Mouse (Mus musculus) cerebral cortex, adult 2 months (tissue): ENCODE measurements around the gene Fer.

Experiments used
- WGBS: fragments of 180-500 bp; shearing (Covaris S2); methylation state at CpG from one replicate; pipeline ENCODE4 v1.1.7; 2018; 5-methylcytosine and 5-hydroxymethylcytosine counted together

Fer gene

GRCm38 (mm10) chr17:63863012-63863630, at the start of gene Fer:
Fer (plus strand) TSS chr17:63863062.
- 2% methylated on average over 41 of the region's 41 CpGs for WGBS

GRCm38 (mm10) chr17:63813552-63813951, 49.3 kb upstream of the Fer start:
- 82% methylated on average over 6 of the region's 6 CpGs for WGBS

- 84% methylated on average over 10 of the region's 10 CpGs for WGBS
These were observed 44.3 kb upstream of the Fer start for GRCm38 (mm10) chr17:63818444-63819027.

GRCm38 (mm10) chr17:63824141-63824540, 38.7 kb upstream of the Fer start:
- WGBS: 94% methylated on average over 4 of the region's 4 CpGs

GRCm38 (mm10) chr17:63826196-63826595, 36.7 kb upstream of the Fer start:
- 90% methylated on average over 8 of the region's 8 CpGs for WGBS

- 93% methylated on average over 7 of the region's 7 CpGs for WGBS
These were observed 36.1 kb upstream of the Fer start for GRCm38 (mm10) chr17:63826767-63827166.

GRCm38 (mm10) chr17:63828561-63829332, 34.1 kb upstream of the Fer start:
- 62% methylated on average over 5 of the region's 5 CpGs for WGBS

- 84% methylated on average over 4 of the region's 4 CpGs for WGBS
These were observed 31.3 kb upstream of the Fer start for GRCm38 (mm10) chr17:63831550-63831949.

- WGBS: 50% methylated on average over 2 of the region's 2 CpGs
These were observed 26.6 kb upstream of the Fer start for GRCm38 (mm10) chr17:63836223-63836622.

- WGBS: 38% methylated on average over 8 of the region's 8 CpGs
These were observed 26.2 kb upstream of the Fer start for GRCm38 (mm10) chr17:63836641-63837040.

- 96% methylated on average over 8 of the region's 8 CpGs for WGBS
These were observed 24.7 kb upstream of the Fer start for GRCm38 (mm10) chr17:63838144-63838543.

- 97% methylated on average over 3 of the region's 3 CpGs for WGBS
These were observed 23.1 kb upstream of the Fer start for GRCm38 (mm10) chr17:63839636-63840269.

- WGBS: 79% methylated on average over 1 of the region's 1 CpGs
These were observed 20.6 kb upstream of the Fer start for GRCm38 (mm10) chr17:63842226-63842625.

GRCm38 (mm10) chr17:63844936-63845335, 17.9 kb upstream of the Fer start:
- 88% methylated on average over 5 of the region's 5 CpGs for WGBS

GRCm38 (mm10) chr17:63845766-63846165, 17.1 kb upstream of the Fer start:
- 71% methylated on average over 3 of the region's 3 CpGs for WGBS

- 2% methylated on average over 6 of the region's 6 CpGs for WGBS
These were observed 13.7 kb upstream of the Fer start for GRCm38 (mm10) chr17:63849151-63849550.

GRCm38 (mm10) chr17:63849566-63849965, 13.3 kb upstream of the Fer start:
- under 1% methylated on average over 22 of the region's 22 CpGs for WGBS

GRCm38 (mm10) chr17:63850016-63850415, 12.8 kb upstream of the Fer start:
- WGBS: 88% methylated on average over 9 of the region's 9 CpGs

- 90% methylated on average over 7 of the region's 7 CpGs for WGBS
These were observed 5.8 kb upstream of the Fer start for GRCm38 (mm10) chr17:63857023-63857544.

- 64% methylated on average over 4 of the region's 4 CpGs for WGBS
These were observed 1.9 kb upstream of the Fer start for GRCm38 (mm10) chr17:63860988-63861387.

GRCm38 (mm10) chr17:63862399-63862798, 463 bp upstream of the Fer start:
- WGBS: 62% methylated on average over 3 of the region's 3 CpGs

GRCm38 (mm10) chr17:63863647-63864149, 836 bp downstream of the Fer start, which contains the start of gene A930002H24Rik:
A930002H24Rik (minus strand) TSS chr17:63863791.
- WGBS: under 1% methylated on average over 55 of the region's 55 CpGs
